Mouse (Mus musculus) neutrophil, adult 5-6 weeks (primary cell): Measurements from ENCODE around the gene Nfe2l3. TPM values are rescaled to one million over a fixed set of nuclear protein-coding genes. Genes with fewer than 3 reads are reported as not detected.
"Not testable (repeated sequence)": the region's sequence is repeated elsewhere in the genome, so short reads cannot be mapped to it uniquely, and the experiment has no call there.

ENCODE experiments used
- ATAC-seq: fragments of 151-379, 151-347 bp; 2 replicates; pipeline ENCODE4 v1.8.0; 2017; ENCODE audit warnings: mild to moderate bottlenecking, moderate TSS enrichment; ENCODE audit not compliant: insufficient number of reproducible peaks, poor library complexity, low FRiP score, severe bottlenecking; ENCODE audit errors: extremely low read depth
- total RNA-seq: library from RNA; stranded (forward); fragments of 200-1000 nt; gene quantifications from 2 replicates; pipeline ENCODE4 v1.2.3, GENCODE M21; 2017

Nfe2l3 gene
- total RNA-seq, 1 experiment from 2014 or later = 0.70 TPM

- ATAC-seq = no peak
These were observed 46.8 kb downstream of the Nfe2l3 start for GRCm38 (mm10) chr6:51479136-51479731.

GRCm38 (mm10) chr6:51481548-51481947 is 49.1 kb downstream of the Nfe2l3 start:
- no peak for ATAC-seq

GRCm38 (mm10) chr6:51483861-51484260 is 51.4 kb downstream of the Nfe2l3 start:
- no peak for ATAC-seq

- not testable (repeated sequence) for ATAC-seq
These were observed 52.1 kb downstream of the Nfe2l3 start for GRCm38 (mm10) chr6:51484556-51484955.

- no peak for ATAC-seq
These were observed 53.2 kb downstream of the Nfe2l3 start for GRCm38 (mm10) chr6:51485646-51486045.

- ATAC-seq = no peak
These were observed 53.7 kb downstream of the Nfe2l3 start for GRCm38 (mm10) chr6:51486076-51486710.

- no peak for ATAC-seq
These were observed 54.3 kb downstream of the Nfe2l3 start for GRCm38 (mm10) chr6:51486731-51487130.

GRCm38 (mm10) chr6:51489787-51490186 is 57.3 kb downstream of the Nfe2l3 start:
- ATAC-seq = no peak

GRCm38 (mm10) chr6:51497321-51498111 is 65.0 kb downstream of the Nfe2l3 start:
- no peak for ATAC-seq

- ATAC-seq = no peak
These were observed 73.2 kb downstream of the Nfe2l3 start for GRCm38 (mm10) chr6:51505671-51506070.

- ATAC-seq = no peak
These were observed 75.1 kb downstream of the Nfe2l3 start for GRCm38 (mm10) chr6:51507556-51507955.

Other genes starting within 250 kb of the Nfe2l3 start
- 1,724 and 1,899 TPM in 2 replicates for gene Hnrnpa2b1, start 37.2 kb downstream of the Nfe2l3 start, total RNA-seq
- gene Cbx3, start 37.7 kb downstream of the Nfe2l3 start, total RNA-seq = 120 and 135 TPM in 2 replicates
- gene Snx10, start 91.2 kb downstream of the Nfe2l3 start, total RNA-seq = 46.5 and 49.2 TPM in 2 replicates